Mouse (Mus musculus): ENCODE data around the gene Gm614. TPM values are rescaled to one million over a fixed set of nuclear protein-coding genes. Genes with fewer than 3 reads are reported as not detected.
A peak's percentile ranks its signal among the peaks of the same experiment; 100 is the strongest.

Gene Gm614
- polyA plus RNA-seq, 1 experiment from 2014 or later: 0.21 TPM

DNA sequence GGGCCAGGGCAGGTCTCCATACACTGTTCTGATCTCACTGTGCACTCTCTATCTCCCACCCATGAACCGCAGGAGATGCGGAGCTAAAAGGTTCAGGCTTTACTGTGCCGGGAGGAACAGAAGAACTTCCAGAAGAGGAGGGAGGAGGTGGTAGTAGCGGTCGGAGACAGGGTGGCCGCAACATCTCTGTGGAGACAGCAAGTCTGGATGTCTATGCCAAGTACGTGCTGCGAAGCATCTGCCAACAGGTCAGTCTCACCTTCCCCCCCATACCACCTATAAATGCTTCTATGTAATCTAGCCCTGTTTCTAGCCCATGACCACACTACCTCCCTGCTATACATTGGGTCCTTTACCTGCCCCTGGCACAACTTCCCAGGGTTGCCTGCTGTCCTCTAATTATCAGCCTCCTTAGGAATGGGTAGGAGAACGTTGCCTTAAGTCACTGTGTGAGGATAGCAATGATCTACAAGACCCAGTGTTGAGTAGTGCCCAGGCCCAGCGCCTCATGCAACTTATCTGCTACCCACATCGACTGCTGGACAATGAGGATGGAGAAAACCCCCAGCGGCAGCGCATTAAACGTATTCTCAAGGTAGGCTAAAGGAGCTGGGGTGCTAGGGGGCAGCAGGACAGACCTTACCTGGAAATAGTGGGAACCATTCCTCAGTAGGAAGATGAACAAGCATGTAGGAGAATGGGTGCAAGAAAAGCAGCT is 22.3 kb upstream of the Gm614 start:
- Histone ChIP-seq H3K36me3 (peaks cover 13% of the 10 kb centered on the region; the same call in 1 of the 2 replicates), H3K4me3 (no peak overlapping the region), H3K4me2 (no peak overlapping the region), H3K9ac (no peak overlapping the region), H3K27ac (replicated peaks) (no peak overlapping the region), H3K27me3 (no peaks in the 10 kb centered on the region), H3K9me3 (no peaks in the 10 kb centered on the region), H3K4me1 (replicated peaks) (no peaks in the 10 kb centered on the region)
- WGBS: 92% methylated on average over 14 of the region's 14 CpGs
- no peak for ATAC-seq (ENCODE audit: low FRiP score, low read depth)

DNA sequence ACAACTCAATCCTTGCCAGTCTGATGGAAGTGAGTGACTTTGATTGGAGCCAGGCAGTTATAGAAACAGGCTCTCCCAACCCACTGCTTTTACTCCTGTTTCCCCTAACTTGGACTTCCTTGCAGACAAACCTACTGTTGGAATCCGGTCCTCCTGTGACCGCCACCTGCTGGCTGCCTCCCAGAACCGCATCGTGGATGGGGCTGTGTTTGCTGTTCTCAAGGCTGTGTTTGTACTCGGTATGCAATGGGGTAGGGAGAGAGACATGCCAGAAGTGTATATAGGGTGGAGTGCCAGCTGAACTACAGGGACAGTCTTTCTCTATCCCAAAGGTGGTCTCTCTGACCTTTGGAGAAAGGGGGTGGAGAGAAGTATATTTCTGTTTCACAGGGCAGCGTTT is 21.7 kb upstream of the Gm614 start:
- H3K4me2 ChIP-seq: no peak overlapping the region
- H3K9me3 ChIP-seq: no peaks in the 10 kb centered on the region
- no peak overlapping the region for H3K9ac ChIP-seq
- H3K27ac ChIP-seq (replicated peaks): no peak overlapping the region
- H3K4me3 ChIP-seq: no peak overlapping the region
- peaks cover 14% of the 10 kb centered on the region for H3K36me3 ChIP-seq
- peak; percentile 45; the same call in 1 of the 2 replicates for ATAC-seq (ENCODE audit: low FRiP score, low read depth)
- H3K4me1 ChIP-seq (replicated peaks): no peaks in the 10 kb centered on the region
- H3K27me3 ChIP-seq: no peaks in the 10 kb centered on the region
- WGBS: 28% methylated on average over 6 of the region's 6 CpGs

GRCm38 (mm10) chrX:101282813-101283212 is 19.0 kb upstream of the Gm614 start:
- no peaks in the 10 kb centered on the region for H3K9me3 ChIP-seq
- H3K4me2 ChIP-seq: no peak overlapping the region
- no peak overlapping the region for H3K27ac ChIP-seq (replicated peaks)
- 84% methylated on average over 6 of the region's 6 CpGs for WGBS
- ATAC-seq (ENCODE audit: low FRiP score, low read depth): no peak
- H3K9ac ChIP-seq: no peak overlapping the region
- peaks cover 11% of the 10 kb centered on the region; the same call in 1 of the 2 replicates for H3K36me3 ChIP-seq
- H3K4me3 ChIP-seq: no peak overlapping the region
- no peaks in the 10 kb centered on the region for H3K4me1 ChIP-seq (replicated peaks)
- no peaks in the 10 kb centered on the region for H3K27me3 ChIP-seq

DNA sequence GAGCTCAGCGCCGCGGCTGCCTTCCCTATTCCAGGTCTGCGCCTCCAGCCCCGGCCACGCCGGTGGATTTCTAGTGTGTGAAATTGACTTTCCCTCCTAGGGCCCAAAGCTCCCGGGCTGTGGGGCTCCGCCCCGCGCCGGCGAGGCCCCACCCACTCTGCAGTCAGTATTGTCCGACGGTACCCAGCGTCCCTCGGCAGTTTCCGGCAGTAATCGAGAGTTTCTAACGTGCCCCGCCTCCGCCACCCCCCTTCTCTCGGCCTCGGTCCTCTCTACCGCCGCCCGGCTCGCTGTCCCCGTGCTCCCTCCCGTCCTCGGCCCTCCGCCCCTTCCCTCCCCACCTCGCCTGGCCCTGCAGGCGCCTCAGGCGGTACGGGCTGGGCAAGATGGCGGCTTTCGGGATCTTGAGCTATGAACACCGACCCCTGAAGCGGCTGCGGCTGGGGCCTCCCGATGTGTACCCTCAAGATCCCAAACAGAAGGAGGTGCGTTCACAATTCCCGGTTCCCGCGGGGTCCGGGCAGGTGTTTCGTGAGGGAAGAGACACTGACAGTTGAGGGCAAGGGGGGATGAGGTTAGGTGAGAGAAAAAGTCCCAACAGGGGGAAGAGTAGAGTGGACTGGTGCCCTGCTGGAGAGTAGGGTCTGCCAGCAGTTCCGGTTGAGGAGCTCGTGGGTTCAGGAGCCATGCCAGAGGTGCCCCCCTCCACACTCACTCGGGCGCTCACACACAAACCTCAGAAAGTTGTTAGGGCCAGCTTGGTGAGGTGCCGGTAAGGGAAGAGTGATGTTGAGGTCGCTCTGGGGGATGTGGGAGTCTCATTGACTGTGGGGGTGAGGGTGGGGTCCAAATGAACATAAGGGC is 10.3 kb upstream of the Gm614 start, which contains the start of gene Med12:
Med12 (plus strand) TSS at position 156 of the 864 bp plus-strand sequence.
- H3K4me2 ChIP-seq: peak within 1 kb of the TSS; percentile 58
- peak within 1 kb of the TSS; percentile 58 for H3K4me3 ChIP-seq
- no peaks in the 10 kb centered on the region for H3K36me3 ChIP-seq
- peak within 1 kb of the TSS; percentile 70 for H3K27ac ChIP-seq (replicated peaks)
- WGBS: 25% methylated on average over 45 of the region's 54 CpGs
- no peaks in the 10 kb centered on the region for H3K9me3 ChIP-seq
- peaks cover 13% of the 10 kb centered on the region; the same call in 1 of the 2 replicates for H3K4me1 ChIP-seq (replicated peaks)
- H3K9ac ChIP-seq: peak within 1 kb of the TSS; percentile 51
- no peaks in the 10 kb centered on the region for H3K27me3 ChIP-seq
- peak; percentile 99 for ATAC-seq (ENCODE audit: low FRiP score, low read depth)

GRCm38 (mm10) chrX:101273410-101273809 is 9.6 kb upstream of the Gm614 start:
- H3K4me2 ChIP-seq: peak overlapping the region; percentile 58
- H3K36me3 ChIP-seq: no peaks in the 10 kb centered on the region
- peak; percentile 29; the same call in 1 of the 2 replicates for ATAC-seq (ENCODE audit: low FRiP score, low read depth)
- peaks cover 13% of the 10 kb centered on the region; the same call in 1 of the 2 replicates for H3K4me1 ChIP-seq (replicated peaks)
- H3K9ac ChIP-seq: 0 out of 2 replicates have a peak overlapping the region, but pooled peaks have one; percentile 27
- WGBS: 24% methylated on average over 6 of the region's 6 CpGs
- H3K4me3 ChIP-seq: peak overlapping the region; percentile 58
- H3K9me3 ChIP-seq: no peaks in the 10 kb centered on the region
- H3K27me3 ChIP-seq: no peaks in the 10 kb centered on the region
- H3K27ac ChIP-seq (replicated peaks): 0 out of 2 replicates have a peak overlapping the region, but pooled peaks have one; percentile 70

DNA sequence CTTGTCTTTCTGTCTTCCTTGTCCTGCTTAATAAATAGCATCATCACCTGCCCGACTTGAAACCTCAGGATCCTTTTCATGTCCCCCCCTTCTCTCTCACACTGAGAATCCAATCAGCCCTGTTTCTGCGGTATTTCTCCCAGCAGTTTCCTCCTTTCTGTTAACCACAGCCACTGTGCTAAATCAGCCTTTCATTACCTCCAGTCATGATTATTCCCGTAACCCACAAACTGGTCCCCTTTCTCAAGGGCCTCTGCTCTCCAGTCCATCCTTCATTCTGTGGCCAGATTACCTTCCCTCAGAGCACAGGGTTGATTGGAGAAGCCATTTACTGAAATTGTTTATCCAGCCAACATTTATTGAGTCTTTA is 4.9 kb upstream of the Gm614 start, which contains the start of gene Gm20489:
Gm20489 (minus strand) TSS at position 269 of the 370 bp plus-strand sequence.
- 0 out of 2 replicates have a peak, but pooled peaks cover 4% of the 10 kb centered on the region for H3K4me1 ChIP-seq (replicated peaks)
- 63% methylated on average over 3 of the region's 3 CpGs for WGBS
- no peak for ATAC-seq (ENCODE audit: low FRiP score, low read depth)
- no peak within 1 kb of the TSS for H3K27ac ChIP-seq (replicated peaks)
- no peaks in the 10 kb centered on the region for H3K36me3 ChIP-seq
- H3K4me3 ChIP-seq: no peak within 1 kb of the TSS
- no peak within 1 kb of the TSS for H3K4me2 ChIP-seq
- H3K9me3 ChIP-seq: no peaks in the 10 kb centered on the region
- H3K27me3 ChIP-seq: no peaks in the 10 kb centered on the region
- no peak within 1 kb of the TSS for H3K9ac ChIP-seq

GRCm38 (mm10) chrX:101268025-101268754 is 4.4 kb upstream of the Gm614 start, which contains the start of gene Il2rg:
Gene Il2rg, minus strand, starts transcription at chrX:101268255.
- H3K4me3 ChIP-seq: no peak within 1 kb of the TSS
- no peaks in the 10 kb centered on the region for H3K9me3 ChIP-seq
- H3K4me2 ChIP-seq: no peak within 1 kb of the TSS
- no peak within 1 kb of the TSS for H3K27ac ChIP-seq (replicated peaks)
- no peaks in the 10 kb centered on the region for H3K27me3 ChIP-seq
- H3K36me3 ChIP-seq: no peaks in the 10 kb centered on the region
- 0 out of 2 replicates have a peak, but pooled peaks cover 1% of the 10 kb centered on the region for H3K4me1 ChIP-seq (replicated peaks)
- H3K9ac ChIP-seq: no peak within 1 kb of the TSS
- WGBS: 75% methylated on average over 5 of the region's 5 CpGs
- ATAC-seq (ENCODE audit: low FRiP score, low read depth): no peak

GRCm38 (mm10) chrX:101266631-101267030 is 2.8 kb upstream of the Gm614 start:
- H3K27me3 ChIP-seq: no peaks in the 10 kb centered on the region
- H3K9ac ChIP-seq: no peak overlapping the region
- H3K4me2 ChIP-seq: no peak overlapping the region
- H3K9me3 ChIP-seq: no peaks in the 10 kb centered on the region
- H3K27ac ChIP-seq (replicated peaks): no peak overlapping the region
- H3K4me3 ChIP-seq: no peak overlapping the region
- ATAC-seq (ENCODE audit: low FRiP score, low read depth): no peak
- H3K36me3 ChIP-seq: no peaks in the 10 kb centered on the region
- WGBS: 96% methylated on average over 6 of the region's 6 CpGs
- no peaks in the 10 kb centered on the region for H3K4me1 ChIP-seq (replicated peaks)

DNA sequence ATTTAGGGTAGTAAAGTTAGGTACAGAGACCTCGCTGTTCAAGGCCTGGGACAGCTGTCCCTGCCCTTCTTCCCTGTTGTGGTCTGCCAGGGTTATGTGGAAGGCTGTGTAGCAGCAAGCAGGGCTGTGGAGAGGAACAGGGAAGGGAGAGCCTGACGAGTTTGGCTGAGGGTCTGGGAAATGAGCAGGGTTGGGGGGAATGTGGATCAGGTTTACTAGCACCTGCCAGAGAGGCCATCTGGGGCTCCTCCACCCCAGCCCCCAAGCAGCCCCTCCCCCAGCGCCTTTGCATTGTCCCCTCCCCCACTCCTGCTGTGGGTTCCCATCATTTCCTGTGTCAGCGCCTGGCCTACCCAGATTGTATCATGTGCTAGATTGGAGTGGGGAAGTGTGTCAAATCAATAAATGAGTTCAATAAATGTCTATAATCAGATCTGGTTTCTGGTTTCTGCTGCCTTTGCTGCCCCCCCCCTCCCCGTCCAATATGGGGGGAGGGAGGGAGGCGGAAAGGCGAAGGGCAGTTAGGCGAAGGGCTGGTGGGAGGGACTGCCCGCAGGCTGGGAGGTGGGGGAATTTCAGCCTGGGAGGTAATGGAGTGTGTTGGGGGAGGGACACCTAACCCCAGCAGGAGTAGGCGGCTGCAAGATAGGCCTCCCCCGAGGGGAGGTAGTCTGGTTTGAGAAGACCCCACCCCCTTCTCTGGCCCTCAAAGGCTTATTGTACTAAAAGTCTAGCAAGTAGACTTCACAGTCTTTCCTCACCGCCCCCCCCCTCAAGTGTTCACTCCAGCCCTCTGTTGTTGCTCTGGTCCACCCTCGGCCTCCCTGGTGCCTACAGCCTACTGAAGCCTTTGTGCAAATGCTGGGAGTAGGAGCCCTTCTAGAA is 3.1 kb downstream of the Gm614 start:
- WGBS: 18% methylated on average over 10 of the region's 13 CpGs
- Histone ChIP-seq H3K27ac (replicated peaks) (0 out of 2 replicates have a peak overlapping the region, but pooled peaks have one; percentile 30), H3K9ac (no peak overlapping the region), H3K9me3 (no peaks in the 10 kb centered on the region), H3K4me1 (replicated peaks) (peaks cover under 1% of the 10 kb centered on the region; the same call in 1 of the 2 replicates), H3K36me3 (no peaks in the 10 kb centered on the region), H3K27me3 (no peaks in the 10 kb centered on the region), H3K4me3 (no peak overlapping the region), H3K4me2 (no peak overlapping the region)
- ATAC-seq (ENCODE audit: low FRiP score, low read depth): 0 out of 2 replicates have a peak, but pooled peaks have one; percentile 30

- H3K9me3 ChIP-seq: no peaks in the 10 kb centered on the region
- H3K27ac ChIP-seq (replicated peaks): no peak overlapping the region
- no peak for ATAC-seq (ENCODE audit: low FRiP score, low read depth)
- H3K9ac ChIP-seq: no peak overlapping the region
- 84% methylated on average over 13 of the region's 13 CpGs for WGBS
- H3K4me2 ChIP-seq: no peak overlapping the region
- no peak overlapping the region for H3K4me3 ChIP-seq
- no peaks in the 10 kb centered on the region for H3K36me3 ChIP-seq
- H3K4me1 ChIP-seq (replicated peaks): peaks cover 3% of the 10 kb centered on the region; the same call in 1 of the 2 replicates
- H3K27me3 ChIP-seq: no peaks in the 10 kb centered on the region
These were observed 7.2 kb downstream of the Gm614 start for GRCm38 (mm10) chrX:101256603-101257002.
